In the genomic region with DNA sequence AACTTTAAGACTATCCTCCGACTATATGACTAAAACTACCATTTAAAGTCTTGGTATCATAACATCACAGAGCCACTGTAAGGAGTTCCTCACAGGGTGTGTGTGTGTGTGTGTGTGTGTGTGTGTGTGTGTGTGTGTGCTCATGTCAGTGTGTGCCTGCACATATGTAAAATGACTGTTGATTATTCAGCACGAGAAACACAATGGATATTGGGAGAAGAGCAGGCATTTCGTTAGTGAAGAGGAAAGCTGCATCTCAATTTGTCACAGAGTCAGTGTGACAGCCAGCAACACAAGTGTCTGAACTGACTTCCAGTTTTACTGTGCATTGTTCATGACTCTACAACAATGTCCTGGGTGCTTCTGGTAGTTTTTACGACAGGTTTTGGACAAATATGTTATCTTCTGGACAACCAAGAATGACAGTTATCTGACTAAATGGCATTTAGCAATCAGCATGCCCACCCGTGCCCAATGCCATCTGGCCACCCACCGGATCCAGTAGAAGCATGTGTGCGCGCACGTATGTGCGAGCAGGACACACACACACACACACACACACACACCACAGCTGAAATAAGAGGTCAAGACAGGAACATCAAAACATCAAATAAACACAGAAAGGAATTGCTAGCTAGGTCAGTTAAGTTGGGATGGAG, we compare ENCODE assay signal across 8 mouse cellular contexts. TPM values are rescaled to one million over a fixed set of nuclear protein-coding genes. Genes with fewer than 3 reads are reported as not detected.
DNase-seq lines count a peak whose midpoint lies in the region; ATAC-seq and TF ChIP-seq lines count a peak whose summit lies in the region.

No protein-coding gene starts in this region.

- no peak for TF ChIP-seq EP300 in heart, postnatal 0 days (IDR thresholded peaks at IDR 0.05; ENCODE audit: low read depth)

- no peaks in the 10 kb centered on the region for H3K9me3 ChIP-seq in heart, postnatal 0 days (replicated peaks; ENCODE audit: control insufficient read depth, low read length)
- no peaks in the 10 kb centered on the region for H3K9me3 ChIP-seq in lung, embryonic 16.5 days (ENCODE audit: control insufficient read depth, low read length)

- 70% methylated on average over 10 of the region's 10 CpGs for WGBS in heart, postnatal 0 days
- WGBS in lung, embryonic 16.5 days = 52% methylated on average over 10 of the region's 10 CpGs

- H3K4me2 ChIP-seq in heart, postnatal 0 days (ENCODE audit: low read depth, low read length) = peak overlapping the region; percentile 86
- H3K4me2 ChIP-seq in lung, embryonic 16.5 days (ENCODE audit: low read depth, low read length) = peak overlapping the region; percentile 69

- TF ChIP-seq CTCF in heart, postnatal 0 days (IDR thresholded peaks at IDR 0.05; ENCODE audit: low read depth) = no peak

- no peaks in the 10 kb centered on the region for H3K4me1 ChIP-seq in heart, postnatal 0 days (ENCODE audit: control insufficient read depth, insufficient read depth)
- 0 out of 2 replicates have a peak, but pooled peaks cover 3% of the 10 kb centered on the region for H3K4me1 ChIP-seq in lung, embryonic 16.5 days (replicated peaks; ENCODE audit: control insufficient read depth, insufficient read depth, low read length)

- peak; percentile 76 to 82 for DNase-seq in cerebellum, postnatal 10 days
- no peak for DNase-seq in cerebellum, adult 9-11 months
- peak; percentile 70 for DNase-seq in 416B (ENCODE audit: low read depth)
- DNase-seq in heart, postnatal 0 days (ENCODE audit: low spot score) = no peak
- DNase-seq in testis, postnatal 10 days (ENCODE audit: low spot score) = no peak
- no peak for DNase-seq in left cerebral cortex, adult 18-20 months (ENCODE audit: low spot score in 2 of 2)
- no peak for DNase-seq in right cerebral cortex, postnatal 36 days (ENCODE audit: low spot score in 2 of 2)

- 0 out of 2 replicates have a peak, but pooled peaks cover 4% of the 10 kb centered on the region for H3K27me3 ChIP-seq in heart, postnatal 0 days (ENCODE audit: control insufficient read depth, insufficient read depth, low read length)
- H3K27me3 ChIP-seq in lung, embryonic 16.5 days (ENCODE audit: control insufficient read depth, insufficient read depth, low read depth, low read length) = no peaks in the 10 kb centered on the region; the same call in 1 of the 2 replicates

- ATAC-seq in heart, postnatal 0 days (ENCODE audit: insufficient read depth, low read depth) = no peak
- no peak for ATAC-seq in lung, embryonic 16.5 days (ENCODE audit: low read depth)

- H3K4me3 ChIP-seq in heart, postnatal 0 days (ENCODE audit: low read depth, low read length) = peak overlapping the region; percentile 79
- peak overlapping the region; percentile 69 for H3K4me3 ChIP-seq in lung, embryonic 16.5 days (ENCODE audit: low read length)

- no peak overlapping the region; the same call in 1 of the 2 replicates for H3K27ac ChIP-seq in heart, postnatal 0 days (ENCODE audit: low read depth)
- H3K27ac ChIP-seq in lung, embryonic 16.5 days (ENCODE audit: low read length) = peak overlapping the region; percentile 36; the same call in 1 of the 2 replicates

- no peak overlapping the region for H3K9ac ChIP-seq in heart, postnatal 0 days (replicated peaks; ENCODE audit: low read depth, low read length)
- H3K9ac ChIP-seq in lung, embryonic 16.5 days (ENCODE audit: low read length) = peak overlapping the region; percentile 77

- H3K36me3 ChIP-seq in heart, postnatal 0 days (replicated peaks; ENCODE audit: control insufficient read depth, insufficient read depth, low read length) = no peaks in the 10 kb centered on the region
- H3K36me3 ChIP-seq in lung, embryonic 16.5 days (ENCODE audit: control insufficient read depth, insufficient read depth, low read length) = no peaks in the 10 kb centered on the region

RNA-seq across cellular contexts. Expression of gene Dach1, which starts 3.1 kb away (rescaled TPM):
- 1.6 and 2.5 TPM in 2 replicates for total RNA-seq in heart, postnatal 0 days (2014; rRNA removed; ENCODE audit: low replicate concordance)
- 1.5 and 1.6 TPM in 2 replicates for polyA plus RNA-seq in heart, postnatal 0 days (2015; fragmentation: Nextera tagmentation; extraction: Ambion mirVana)
- 6.9 and 7.8 TPM in 2 replicates for polyA plus RNA-seq in lung, embryonic 16.5 days (2015; fragmentation: Nextera tagmentation; extraction: Ambion mirVana)
- 10 to 100 TPM in 1 of 2 experiments, 1 to 10 TPM in 1; 7.0 to 10.4 TPM for total RNA-seq in left cerebral cortex, adult 18-20 months (2021)

Comparison
In these comparisons a context has a peak if more than half of its experiments do, and no peak if none do; other contexts are left out.
1. DNase-seq: peak in cerebellum, postnatal 10 days (2 of 2) and 416B (single experiment); none in cerebellum, adult 9-11 months (single experiment), heart, postnatal 0 days (single experiment), testis, postnatal 10 days (single experiment), left cerebral cortex, adult 18-20 months (0 of 2) and right cerebral cortex, postnatal 36 days (0 of 2).